Mouse (Mus musculus) G1E-ER4 (cell line): ENCODE results near the gene 2010111I01Rik. TPM values are rescaled to one million over a fixed set of nuclear protein-coding genes. Genes with fewer than 3 reads are reported as not detected.

Experiments used
- GATA1 ChIP-seq: IDR thresholded peaks from one replicate; pipeline ENCODE4 v1.8.0; 2012; ENCODE audit warnings: low read length, inconsistent platforms
- polyA plus RNA-seq: library from polyadenylated mRNA; stranded (reverse); fragments of >175 nt; gene quantifications from 2 replicates; pipeline ENCODE4 v1.2.3, GENCODE M21; 2012

The 2010111I01Rik gene
- polyA plus RNA-seq, 1 experiment, result 47.5 TPM

GRCm38 (mm10) chr13:62949560-62950188 lies 15.0 kb upstream of the 2010111I01Rik start:
- no peak for TF ChIP-seq GATA1

- TF ChIP-seq GATA1, result no peak
Observed at GRCm38 (mm10) chr13:62951606-62952005, 13.1 kb upstream of the 2010111I01Rik start.

DNA sequence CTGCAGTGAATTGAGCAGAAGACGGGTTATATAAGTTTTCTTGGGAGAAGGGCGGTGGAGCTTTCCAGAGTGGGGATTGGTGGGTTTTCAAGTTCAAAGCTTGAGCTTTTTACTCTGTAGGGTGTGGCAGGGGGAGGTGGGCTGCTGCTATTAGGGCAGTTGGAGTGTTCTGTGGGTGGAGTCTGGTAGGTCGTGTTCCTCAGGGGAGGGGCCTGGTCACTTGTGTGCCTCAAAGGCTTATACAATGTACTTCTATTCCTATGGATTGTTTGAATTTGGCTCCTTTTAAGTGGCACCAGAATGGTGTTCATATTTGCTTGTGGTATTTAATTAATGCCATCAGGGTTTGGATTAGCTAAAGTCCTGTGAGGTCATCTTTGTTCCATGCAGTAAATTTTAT lies 12.6 kb upstream of the 2010111I01Rik start:
- TF ChIP-seq GATA1, result no peak

GRCm38 (mm10) chr13:62952624-62953023 lies 12.1 kb upstream of the 2010111I01Rik start:
- no peak for TF ChIP-seq GATA1

- TF ChIP-seq GATA1, result no peak
Observed at GRCm38 (mm10) chr13:62955997-62956396, 8.7 kb upstream of the 2010111I01Rik start.

GRCm38 (mm10) chr13:62956776-62957175 lies 7.9 kb upstream of the 2010111I01Rik start:
- TF ChIP-seq GATA1, result no peak

DNA sequence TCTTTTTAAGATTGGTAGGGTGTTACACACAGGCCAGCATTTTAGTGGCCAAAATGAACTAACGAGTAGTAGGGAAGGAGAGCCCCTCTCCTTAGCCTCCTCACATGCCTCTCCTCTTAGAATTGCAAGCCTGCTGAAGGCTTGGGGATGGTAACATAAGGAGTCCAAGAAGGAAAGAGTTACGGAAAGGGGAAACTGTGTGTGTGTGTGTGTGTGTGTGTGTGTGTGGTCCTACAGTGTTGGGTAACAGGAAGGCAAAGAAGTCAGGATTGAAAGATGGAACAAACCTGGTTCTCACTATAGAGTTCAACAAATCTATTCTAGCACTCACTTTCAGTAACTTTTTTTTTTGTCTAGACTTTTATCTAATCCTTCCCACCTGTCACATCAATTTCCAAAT lies 1.3 kb upstream of the 2010111I01Rik start:
- no peak for TF ChIP-seq GATA1

GRCm38 (mm10) chr13:62968223-62968622 lies 3.5 kb downstream of the 2010111I01Rik start:
- no peak for TF ChIP-seq GATA1

- TF ChIP-seq GATA1, result no peak
Observed at GRCm38 (mm10) chr13:62970515-62971269, 6.0 kb downstream of the 2010111I01Rik start.

GRCm38 (mm10) chr13:62972403-62972802 lies 7.7 kb downstream of the 2010111I01Rik start:
- TF ChIP-seq GATA1, result no peak

- no peak for TF ChIP-seq GATA1
Observed at GRCm38 (mm10) chr13:62973111-62973510, 8.4 kb downstream of the 2010111I01Rik start.

GRCm38 (mm10) chr13:62978104-62978503 lies 13.4 kb downstream of the 2010111I01Rik start:
- TF ChIP-seq GATA1, result no peak

DNA sequence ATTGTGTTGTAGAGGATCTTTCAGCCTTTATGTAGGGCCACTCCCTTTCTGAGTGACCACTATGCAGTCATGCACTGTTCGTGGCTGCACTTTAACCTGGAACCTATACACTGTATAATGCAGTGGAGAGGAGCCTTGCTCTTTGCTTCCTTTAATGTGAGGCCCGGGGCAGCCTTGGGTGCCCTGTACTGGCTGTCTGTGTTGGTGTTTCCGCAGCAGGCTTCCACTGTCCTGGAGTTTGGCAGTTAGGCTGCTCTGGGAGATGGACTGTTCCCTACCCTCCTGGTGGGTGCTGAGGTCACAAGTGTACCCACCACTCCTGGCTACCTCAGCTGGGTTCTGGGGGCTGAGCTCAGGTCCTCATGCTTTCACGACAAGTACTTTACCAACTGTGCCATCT lies 14.1 kb downstream of the 2010111I01Rik start:
- TF ChIP-seq GATA1, result no peak

DNA sequence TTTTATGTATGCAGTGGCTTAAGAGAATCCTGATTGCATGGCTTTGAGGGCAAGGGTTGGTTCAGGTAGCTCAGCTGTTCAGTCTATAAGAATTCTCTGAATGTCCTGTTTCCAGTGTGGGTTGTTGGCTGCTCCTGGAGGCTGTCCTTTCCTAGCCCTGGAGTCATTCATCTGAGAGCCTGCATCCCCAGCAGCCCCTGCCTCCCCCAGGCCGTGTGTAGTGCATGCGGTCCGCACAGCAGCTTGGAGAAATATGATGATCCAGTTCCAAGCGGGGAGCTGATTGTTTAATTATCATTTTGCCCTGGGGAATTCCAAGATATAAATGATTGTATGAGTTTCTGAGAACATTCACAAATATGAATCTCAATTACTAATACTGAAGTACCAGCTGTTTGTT lies 14.5 kb downstream of the 2010111I01Rik start:
- no peak for TF ChIP-seq GATA1

DNA sequence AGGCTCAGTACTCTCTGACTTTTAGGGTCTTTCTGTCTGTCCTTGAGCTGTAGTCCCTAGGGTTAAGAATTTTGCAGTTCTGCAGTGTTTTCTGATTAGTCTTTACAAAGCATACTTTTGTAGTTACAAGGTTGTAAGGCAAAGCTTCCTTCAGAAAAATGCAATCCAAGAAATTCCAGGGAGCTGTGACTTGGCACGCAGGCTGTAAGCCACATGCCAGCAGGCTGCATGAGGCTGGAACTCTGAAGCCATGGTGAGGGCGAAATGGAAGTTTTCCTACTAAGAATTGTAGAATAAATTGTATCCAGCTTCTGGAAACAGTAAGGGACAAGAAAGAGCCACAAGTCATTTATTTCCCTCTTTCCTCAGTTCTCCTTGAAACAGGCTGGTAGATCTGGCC lies 15.4 kb downstream of the 2010111I01Rik start:
- TF ChIP-seq GATA1, result no peak

GRCm38 (mm10) chr13:62984485-62984884 lies 19.8 kb downstream of the 2010111I01Rik start:
- no peak for TF ChIP-seq GATA1

GRCm38 (mm10) chr13:62989891-62990490 lies 25.3 kb downstream of the 2010111I01Rik start:
- TF ChIP-seq GATA1, result no peak
